In the genomic region with DNA sequence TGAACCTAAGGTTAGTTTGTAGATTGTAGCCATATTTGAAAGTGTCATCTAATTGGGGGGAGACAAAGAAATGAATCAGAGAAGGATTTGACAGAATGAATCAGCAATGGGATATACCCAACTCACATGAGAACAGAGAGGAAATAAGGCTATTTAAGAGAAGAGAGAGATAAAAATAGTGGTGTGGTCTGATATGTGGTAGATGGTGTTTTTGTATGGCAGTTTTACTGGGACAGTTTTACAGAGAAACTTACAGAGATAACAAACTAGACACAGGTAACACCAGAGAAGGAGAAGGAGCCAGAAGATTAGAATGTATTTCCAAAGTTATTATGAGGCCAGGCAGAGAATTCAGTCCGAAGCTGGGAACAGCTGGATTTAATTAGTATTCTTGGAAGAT, we compare ENCODE assay signal across 30 mouse cellular contexts.
"Had no signal": no experiment of that assay in that cellular context is flagged by ENCODE, and none has a peak within 500 bp of the region (broad histone marks: within the 10 kb centered on the region; RNA-seq: fewer than 3 reads in every experiment).

No protein-coding gene starts in this region.

- DNase-seq: left cerebral cortex, postnatal 4 days; liver; liver, embryonic 13.5 days; lung, adult 18-20 months; lung, adult 2 months; lung, embryonic 14.5 days; lung, postnatal 10 days; lung, postnatal 14 days; lung, postnatal 36 days; lung, postnatal 4 days; midbrain, embryonic 14.5 days had no signal

- H3K27me3 ChIP-seq: limb, embryonic 12.5 days; limb, embryonic 13.5 days; limb, embryonic 15.5 days; liver, embryonic 12.5 days; liver, embryonic 13.5 days; liver, embryonic 15.5 days; lung, embryonic 15.5 days; megakaryocyte, embryonic 14.5 days; midbrain, embryonic 12.5 days; midbrain, embryonic 13.5 days; midbrain, embryonic 15.5 days; neural tube, embryonic 12.5 days had no signal

- H3K4me1 ChIP-seq: limb, embryonic 10.5 days; limb, embryonic 12.5 days; limb, embryonic 13.5 days; limb, embryonic 15.5 days; liver, embryonic 12.5 days; liver, embryonic 13.5 days; liver, embryonic 15.5 days; lung, embryonic 15.5 days; megakaryocyte, embryonic 14.5 days; midbrain, embryonic 10.5 days; midbrain, embryonic 12.5 days; midbrain, embryonic 13.5 days; midbrain, embryonic 15.5 days; neural tube, embryonic 12.5 days had no signal

- H3K27ac ChIP-seq: limb, embryonic 10.5 days; limb, embryonic 12.5 days; limb, embryonic 13.5 days; limb, embryonic 15.5 days; liver, embryonic 12.5 days; liver, embryonic 13.5 days; liver, embryonic 14.5 days; liver, embryonic 15.5 days; lung, embryonic 15.5 days; macrophage; midbrain, embryonic 10.5 days; midbrain, embryonic 12.5 days; midbrain, embryonic 13.5 days; midbrain, embryonic 15.5 days; neural tube, embryonic 12.5 days had no signal

- H3K4me3 ChIP-seq: limb, embryonic 10.5 days; limb, embryonic 12.5 days; limb, embryonic 13.5 days; limb, embryonic 15.5 days; liver, embryonic 12.5 days; liver, embryonic 13.5 days; liver, embryonic 15.5 days; lung, embryonic 15.5 days; megakaryocyte, embryonic 14.5 days; midbrain, embryonic 10.5 days; midbrain, embryonic 12.5 days; midbrain, embryonic 13.5 days; midbrain, embryonic 15.5 days; myocyte; neural tube, embryonic 12.5 days had no signal

- H3K9me3 ChIP-seq: limb, embryonic 10.5 days; limb, embryonic 12.5 days; limb, embryonic 13.5 days; limb, embryonic 15.5 days; liver, embryonic 12.5 days; liver, embryonic 13.5 days; liver, embryonic 15.5 days; lung, embryonic 15.5 days; megakaryocyte, embryonic 14.5 days; midbrain, embryonic 10.5 days; midbrain, embryonic 12.5 days; midbrain, embryonic 13.5 days; midbrain, embryonic 15.5 days; neural tube, embryonic 12.5 days had no signal

- H3K9ac ChIP-seq: limb, embryonic 12.5 days; limb, embryonic 13.5 days; limb, embryonic 15.5 days; liver, embryonic 12.5 days; liver, embryonic 13.5 days; liver, embryonic 14.5 days; liver, embryonic 15.5 days; lung, embryonic 14.5 days; lung, embryonic 15.5 days; midbrain, embryonic 12.5 days; midbrain, embryonic 13.5 days; midbrain, embryonic 15.5 days; neural tube, embryonic 12.5 days had no signal

- H3K4me2 ChIP-seq: limb, embryonic 12.5 days; limb, embryonic 13.5 days; limb, embryonic 15.5 days; liver, embryonic 12.5 days; liver, embryonic 13.5 days; liver, embryonic 15.5 days; lung, embryonic 14.5 days; lung, embryonic 15.5 days; midbrain, embryonic 11.5 days; midbrain, embryonic 12.5 days; midbrain, embryonic 13.5 days; midbrain, embryonic 15.5 days; neural tube, embryonic 12.5 days had no signal

- ATAC-seq: liver, embryonic 12.5 days; lung, postnatal 0 days; midbrain, embryonic 13.5 days; midbrain, embryonic 15.5 days; midbrain, embryonic 16.5 days had no signal

- H3K36me3 ChIP-seq: limb, embryonic 10.5 days; limb, embryonic 12.5 days; limb, embryonic 13.5 days; limb, embryonic 15.5 days; liver, embryonic 12.5 days; liver, embryonic 13.5 days; liver, embryonic 15.5 days; lung, embryonic 15.5 days; midbrain, embryonic 10.5 days; midbrain, embryonic 12.5 days; midbrain, embryonic 13.5 days; midbrain, embryonic 15.5 days; neural tube, embryonic 12.5 days had no signal
